Mouse (Mus musculus): ENCODE data around the gene Glb1l. TPM values are rescaled to one million over a fixed set of nuclear protein-coding genes. Genes with fewer than 3 reads are reported as not detected.

The Glb1l gene
- polyA plus RNA-seq, 1 experiment: not detected

GRCm38 (mm10) chr1:75213096-75213495 is 2.5 kb upstream of the Glb1l start:
- TF ChIP-seq POLR2A (IDR thresholded peaks at IDR 0.05; ENCODE audit: insufficient read depth, low read depth, low read length): no peak
- no peak for TF ChIP-seq CTCF (IDR thresholded peaks at IDR 0.05; ENCODE audit: insufficient read depth, low read depth, low read length)
- WGBS: 88% methylated on average over 7 of the region's 7 CpGs
- H3K27ac ChIP-seq (ENCODE audit: insufficient read depth, low read depth, low read length): no peak overlapping the region
- peaks cover 43% of the 10 kb centered on the region for H3K4me1 ChIP-seq (ENCODE audit: control insufficient read depth, insufficient read depth, low read length)
- no peak overlapping the region for H3K4me3 ChIP-seq (ENCODE audit: insufficient read depth, low read depth, low read length)

GRCm38 (mm10) chr1:75212542-75212941 is 1.9 kb upstream of the Glb1l start:
- H3K27ac ChIP-seq (ENCODE audit: insufficient read depth, low read depth, low read length): no peak overlapping the region
- 91% methylated on average over 4 of the region's 4 CpGs for WGBS
- TF ChIP-seq POLR2A (IDR thresholded peaks at IDR 0.05; ENCODE audit: insufficient read depth, low read depth, low read length) (no peak), CTCF (IDR thresholded peaks at IDR 0.05; ENCODE audit: insufficient read depth, low read depth, low read length) (no peak)
- H3K4me1 ChIP-seq (ENCODE audit: control insufficient read depth, insufficient read depth, low read length): peaks cover 40% of the 10 kb centered on the region
- no peak overlapping the region for H3K4me3 ChIP-seq (ENCODE audit: insufficient read depth, low read depth, low read length)

- TF ChIP-seq POLR2A (IDR thresholded peaks at IDR 0.05; ENCODE audit: insufficient read depth, low read depth, low read length): no peak
- TF ChIP-seq CTCF (IDR thresholded peaks at IDR 0.05; ENCODE audit: insufficient read depth, low read depth, low read length): no peak
- 12% methylated on average over 17 of the region's 17 CpGs for WGBS
- Histone ChIP-seq H3K4me3 (ENCODE audit: insufficient read depth, low read depth, low read length) (peak overlapping the region; percentile 98), H3K4me1 (ENCODE audit: control insufficient read depth, insufficient read depth, low read length) (peaks cover 34% of the 10 kb centered on the region), H3K27ac (ENCODE audit: insufficient read depth, low read depth, low read length) (no peak overlapping the region)
Measured at GRCm38 (mm10) chr1:75211141-75211708, 612 bp upstream of the Glb1l start.

- 11% methylated on average over 34 of the region's 34 CpGs for WGBS
- Histone ChIP-seq H3K27ac (ENCODE audit: insufficient read depth, low read depth, low read length) (no peak overlapping the region), H3K4me3 (ENCODE audit: insufficient read depth, low read depth, low read length) (peak overlapping the region; percentile 30), H3K4me1 (ENCODE audit: control insufficient read depth, insufficient read depth, low read length) (peaks cover 23% of the 10 kb centered on the region)
- TF ChIP-seq POLR2A (IDR thresholded peaks at IDR 0.05; ENCODE audit: insufficient read depth, low read depth, low read length) (no peak), CTCF (IDR thresholded peaks at IDR 0.05; ENCODE audit: insufficient read depth, low read depth, low read length) (no peak)
Measured at GRCm38 (mm10) chr1:75208967-75209678, 1.5 kb downstream of the Glb1l start.

- WGBS: 91% methylated on average over 1 of the region's 1 CpGs
- Histone ChIP-seq H3K4me3 (ENCODE audit: insufficient read depth, low read depth, low read length) (no peak overlapping the region), H3K4me1 (ENCODE audit: control insufficient read depth, insufficient read depth, low read length) (no peaks in the 10 kb centered on the region), H3K27ac (ENCODE audit: insufficient read depth, low read depth, low read length) (no peak overlapping the region)
- TF ChIP-seq POLR2A (IDR thresholded peaks at IDR 0.05; ENCODE audit: insufficient read depth, low read depth, low read length): no peak
- TF ChIP-seq CTCF (IDR thresholded peaks at IDR 0.05; ENCODE audit: insufficient read depth, low read depth, low read length): no peak
Measured at GRCm38 (mm10) chr1:75201236-75201635, 9.4 kb downstream of the Glb1l start.

GRCm38 (mm10) chr1:75192452-75192851 is 18.2 kb downstream of the Glb1l start:
- Histone ChIP-seq H3K4me1 (ENCODE audit: control insufficient read depth, insufficient read depth, low read length) (peaks cover 10% of the 10 kb centered on the region), H3K27ac (ENCODE audit: insufficient read depth, low read depth, low read length) (0 out of 2 replicates have a peak overlapping the region, but pooled peaks have one; percentile 41), H3K4me3 (ENCODE audit: insufficient read depth, low read depth, low read length) (peak overlapping the region; percentile 68)
- WGBS: under 1% methylated on average over 19 of the region's 19 CpGs
- TF ChIP-seq CTCF (IDR thresholded peaks at IDR 0.05; ENCODE audit: insufficient read depth, low read depth, low read length): no peak
- no peak for TF ChIP-seq POLR2A (IDR thresholded peaks at IDR 0.05; ENCODE audit: insufficient read depth, low read depth, low read length)

- peak within 1 kb of the TSS; percentile 84 for H3K4me3 ChIP-seq (ENCODE audit: insufficient read depth, low read depth, low read length)
- TF ChIP-seq POLR2A (IDR thresholded peaks at IDR 0.05; ENCODE audit: insufficient read depth, low read depth, low read length) (peak; percentile 89), CTCF (IDR thresholded peaks at IDR 0.05; ENCODE audit: insufficient read depth, low read depth, low read length) (no peak)
- peaks cover 10% of the 10 kb centered on the region for H3K4me1 ChIP-seq (ENCODE audit: control insufficient read depth, insufficient read depth, low read length)
- peak within 1 kb of the TSS; percentile 66 for H3K27ac ChIP-seq (ENCODE audit: insufficient read depth, low read depth, low read length)
- under 1% methylated on average over 56 of the region's 56 CpGs for WGBS
Measured at GRCm38 (mm10) chr1:75191622-75192402, 18.8 kb downstream of the Glb1l start, which contains the start of the genes Ankzf1 and Atg9a. Ankzf1 (plus strand) TSS chr1:75192151. Atg9a (minus strand) TSS chr1:75192196.

GRCm38 (mm10) chr1:75191258-75191621 is 19.4 kb downstream of the Glb1l start:
- TF ChIP-seq CTCF (IDR thresholded peaks at IDR 0.05; ENCODE audit: insufficient read depth, low read depth, low read length): no peak
- TF ChIP-seq POLR2A (IDR thresholded peaks at IDR 0.05; ENCODE audit: insufficient read depth, low read depth, low read length): no peak; the same call in 1 of the 2 replicates
- Histone ChIP-seq H3K27ac (ENCODE audit: insufficient read depth, low read depth, low read length) (no peak overlapping the region), H3K4me3 (ENCODE audit: insufficient read depth, low read depth, low read length) (peak overlapping the region; percentile 84), H3K4me1 (ENCODE audit: control insufficient read depth, insufficient read depth, low read length) (peaks cover 10% of the 10 kb centered on the region)
- 36% methylated on average over 5 of the region's 5 CpGs for WGBS
